Mouse (Mus musculus) myocyte (in vitro differentiated cells): ENCODE data around the gene Inafm1.

ENCODE experiments used
- POLR2A ChIP-seq: IDR thresholded peaks from one replicate; pipeline ENCODE4 v1.6.1; 2011; ENCODE audit warnings: low read depth, mild to moderate bottlenecking, control low read depth, moderate library complexity; ENCODE audit not compliant: insufficient read length
- POLR2AphosphoS2 ChIP-seq: IDR thresholded peaks from one replicate; pipeline ENCODE4 v1.6.1; 2011; ENCODE audit warnings: low read depth, control low read depth; ENCODE audit not compliant: insufficient read length
- REST ChIP-seq: IDR thresholded peaks from one replicate; pipeline ENCODE4 v1.6.1; 2011; ENCODE audit warnings: mild to moderate bottlenecking, control low read depth, moderate library complexity; ENCODE audit not compliant: insufficient read depth, insufficient read length
- TCF3 ChIP-seq: IDR thresholded peaks from one replicate; pipeline ENCODE4 v1.6.1; 2011; ENCODE audit warnings: low read depth, control low read depth; ENCODE audit not compliant: insufficient read length
- USF1 ChIP-seq: IDR thresholded peaks from one replicate; pipeline ENCODE4 v1.6.1; 2011; ENCODE audit warnings: low read depth, mild to moderate bottlenecking, control low read depth, moderate library complexity

GRCm38 (mm10) chr7:16261097-16261496 lies 12.3 kb downstream of the Inafm1 start:
- no peak for TF ChIP-seq USF1
- no peak for TF ChIP-seq REST
- TF ChIP-seq POLR2A = no peak
- no peak for TF ChIP-seq POLR2AphosphoS2
- no peak for TF ChIP-seq TCF3
